Mouse (Mus musculus) forebrain, embryonic 11.5 days (tissue): ENCODE results near the gene 2010300C02Rik. TPM values are rescaled to one million over a fixed set of nuclear protein-coding genes. Genes with fewer than 3 reads are reported as not detected.

ENCODE experiments used
- ATAC-seq: fragments of 200-750 bp; cut with Nextera tagmentation; replicated peaks from 2 replicates; pipeline ENCODE4 v1.8.0; 2017; ENCODE audit warnings: moderate TSS enrichment; ENCODE audit not compliant: low FRiP score
- DNase-seq: peaks from one replicate; pipeline ENCODE4 v3.0.0-alpha.2; 2017; ENCODE audit warnings: low spot score
- H3K27ac ChIP-seq: fragments of 300-500 bp; sonication (generic); 2 replicates; pipeline ENCODE4 v1.5.1; 2014; ENCODE audit warnings: low read depth, low read length
- H3K27me3 ChIP-seq: fragments of 300-500 bp; sonication (generic); 2 replicates; pipeline ENCODE4 v1.6.1; 2014; ENCODE audit warnings: mild to moderate bottlenecking, low read length, mixed read lengths; ENCODE audit not compliant: control insufficient read depth, insufficient read depth
- H3K36me3 ChIP-seq: fragments of 300-500 bp; sonication (generic); 2 replicates; pipeline ENCODE4 v1.6.1; 2014; ENCODE audit warnings: mild to moderate bottlenecking, low read length, moderate library complexity, mixed read lengths; ENCODE audit not compliant: control insufficient read depth, insufficient read depth
- H3K4me1 ChIP-seq: fragments of 300-500 bp; sonication (generic); replicated peaks from 2 replicates; pipeline ENCODE4 v1.6.1; 2014; ENCODE audit warnings: low read length, mixed read lengths; ENCODE audit not compliant: control insufficient read depth, insufficient read depth
- H3K4me2 ChIP-seq: fragments of 300-500 bp; sonication (generic); 2 replicates; pipeline ENCODE4 v1.6.1; 2014; ENCODE audit warnings: low read depth, mild to moderate bottlenecking, low read length, moderate library complexity, mixed read lengths; ENCODE audit not compliant: severe bottlenecking
- H3K4me3 ChIP-seq: fragments of 300-500 bp; sonication (generic); 2 replicates; pipeline ENCODE4 v1.5.1; 2014; ENCODE audit warnings: low read depth, low read length
- H3K9ac ChIP-seq: fragments of 300-500 bp; sonication (generic); 2 replicates; pipeline ENCODE4 v1.6.1; 2014; ENCODE audit warnings: low read length
- H3K9me3 ChIP-seq: fragments of 300-500 bp; sonication (generic); 2 replicates; pipeline ENCODE4 v1.6.1; 2016; ENCODE audit warnings: low read length, mixed read lengths; ENCODE audit not compliant: control insufficient read depth
- WGBS: fragments of 180-500 bp; shearing (Covaris S2); extraction: QIAGEN DNeasy Blood & Tissue Kit; methylation state at CpG from one replicate; pipeline ENCODE4 v1.1.7; 2014; 5-methylcytosine and 5-hydroxymethylcytosine counted together
- polyA plus RNA-seq: library from polyadenylated mRNA; unstranded; fragments of >200 nt; fragmentation: Nextera tagmentation; extraction: Ambion mirVana; gene quantifications from 2 replicates; pipeline ENCODE4 v1.2.1, GENCODE M21; 2014

The 2010300C02Rik gene
- polyA plus RNA-seq, 1 experiment from 2014 or later: 0.86 TPM

DNA sequence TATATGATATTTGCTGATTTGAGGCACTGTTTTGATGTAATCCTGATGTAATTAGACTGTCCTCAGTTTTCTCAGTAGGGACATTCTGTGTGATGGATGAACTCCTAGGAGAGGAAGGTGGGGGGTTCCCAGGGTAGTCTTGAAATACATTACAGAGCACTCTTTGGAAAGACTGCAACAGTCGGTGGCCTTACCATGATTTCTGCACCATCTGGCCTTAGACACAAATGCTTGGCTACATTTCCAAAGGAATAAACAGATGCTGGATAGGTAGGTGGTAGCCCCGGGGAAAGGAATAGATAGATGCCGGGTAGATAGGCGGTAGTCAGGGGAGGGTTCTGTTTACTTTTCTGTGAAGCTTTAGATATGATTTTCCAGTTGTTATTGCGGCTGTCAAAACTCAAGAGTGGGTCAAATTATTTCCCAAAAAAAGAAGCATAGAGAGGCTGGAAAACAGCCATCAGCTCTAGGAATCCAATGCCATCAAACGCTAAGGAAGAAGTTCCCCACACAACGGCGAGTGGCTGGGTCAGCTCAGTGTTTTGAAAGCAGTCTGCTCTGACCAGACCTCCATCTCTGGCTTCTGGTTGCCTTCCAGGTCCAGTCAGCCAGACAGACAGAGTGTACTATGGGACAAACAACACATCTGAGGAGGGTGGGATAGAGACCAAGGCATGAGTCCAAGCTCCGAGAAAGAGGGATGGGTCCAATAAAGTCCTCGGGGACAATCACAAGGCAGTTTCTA lies 147.2 kb downstream of the 2010300C02Rik start:
- DNase-seq (no peak), ATAC-seq (no peak)
- Histone ChIP-seq H3K4me3 (no peak overlapping the region), H3K27ac (no peak overlapping the region), H3K9ac (no peak overlapping the region), H3K27me3 (no peaks in the 10 kb centered on the region), H3K9me3 (no peaks in the 10 kb centered on the region), H3K36me3 (no peaks in the 10 kb centered on the region), H3K4me1 (no peaks in the 10 kb centered on the region), H3K4me2 (no peak overlapping the region)
- WGBS: 90% methylated on average over 10 of the region's 10 CpGs

DNA sequence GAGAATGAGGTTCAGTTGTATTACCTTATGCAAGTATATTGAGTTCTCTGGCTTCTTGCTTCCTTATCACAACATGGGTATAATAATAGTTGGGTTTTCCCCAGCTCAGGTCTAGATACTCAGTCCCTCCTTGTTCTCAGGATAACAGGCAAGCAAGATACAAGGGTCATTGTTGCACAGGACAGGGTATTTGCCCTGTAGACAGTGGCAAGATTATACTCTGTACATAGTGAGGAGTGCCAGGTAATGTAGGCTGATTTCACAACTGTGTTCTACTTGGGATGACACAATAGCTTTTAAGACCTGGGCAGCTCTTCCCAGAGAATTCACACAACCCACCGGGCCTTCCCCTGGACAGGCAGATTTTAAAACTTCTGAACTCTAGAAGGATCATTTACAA lies 151.5 kb downstream of the 2010300C02Rik start:
- WGBS: 90% methylated on average over 1 of the region's 1 CpGs
- ATAC-seq: no peak

DNA sequence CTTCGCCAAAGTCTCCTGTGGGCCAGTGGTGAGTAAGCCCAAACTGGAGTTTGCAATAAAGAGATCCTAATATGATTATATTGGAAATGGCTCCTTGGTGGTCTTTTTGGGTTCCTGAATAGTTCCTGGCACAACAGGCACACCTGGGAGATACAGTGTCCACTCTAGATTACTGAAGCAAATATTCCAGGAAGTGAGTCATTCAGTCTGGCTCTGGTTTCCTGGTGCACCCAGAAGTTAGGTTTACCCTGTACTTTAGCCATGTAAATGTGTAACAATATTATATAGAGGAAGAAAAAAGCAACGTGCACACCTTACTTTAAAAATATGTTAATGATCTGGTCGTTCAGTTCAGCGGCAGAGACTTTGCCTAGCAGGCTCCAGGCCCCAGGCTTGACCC lies 153.1 kb downstream of the 2010300C02Rik start:
- Histone ChIP-seq H3K9ac (no peak overlapping the region), H3K4me1 (no peaks in the 10 kb centered on the region), H3K4me2 (no peak overlapping the region), H3K36me3 (no peaks in the 10 kb centered on the region), H3K27ac (no peak overlapping the region), H3K27me3 (no peaks in the 10 kb centered on the region), H3K9me3 (no peaks in the 10 kb centered on the region), H3K4me3 (no peak overlapping the region)
- ATAC-seq (no peak), DNase-seq (no peak)
- 82% methylated on average over 4 of the region's 4 CpGs for WGBS

More for the DNA sequence above, 151.5 kb downstream of the 2010300C02Rik start:
- no peak overlapping the region for H3K27ac ChIP-seq
- H3K9me3 ChIP-seq: no peaks in the 10 kb centered on the region
- no peak overlapping the region for H3K4me2 ChIP-seq
- H3K4me3 ChIP-seq: no peak overlapping the region
- no peak for DNase-seq
- no peaks in the 10 kb centered on the region for H3K36me3 ChIP-seq
- no peaks in the 10 kb centered on the region for H3K27me3 ChIP-seq
- no peaks in the 10 kb centered on the region for H3K4me1 ChIP-seq
- no peak overlapping the region for H3K9ac ChIP-seq

DNA sequence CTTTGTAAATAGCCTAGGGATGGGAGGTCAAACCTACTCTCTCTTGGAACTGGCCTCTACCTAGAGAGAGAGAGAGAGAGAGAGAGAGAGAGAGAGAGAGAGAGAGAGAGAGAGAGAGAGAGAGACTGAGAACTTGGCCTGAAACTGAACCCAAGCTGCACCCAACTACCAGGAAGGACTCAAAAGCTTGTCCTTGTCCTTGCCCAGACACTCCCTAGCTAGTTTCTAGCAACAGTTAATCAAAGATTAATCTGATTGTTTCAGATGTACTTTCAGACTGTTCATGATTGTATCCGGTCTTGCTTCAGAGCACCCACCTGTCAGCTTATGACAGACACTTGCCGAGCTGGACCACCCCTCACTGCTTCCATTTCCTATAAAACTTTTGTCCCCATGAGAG lies 153.5 kb downstream of the 2010300C02Rik start:
- no peaks in the 10 kb centered on the region for H3K9me3 ChIP-seq
- H3K9ac ChIP-seq: no peak overlapping the region
- H3K27me3 ChIP-seq: no peaks in the 10 kb centered on the region
- H3K27ac ChIP-seq: no peak overlapping the region
- WGBS: 82% methylated on average over 2 of the region's 2 CpGs
- no peak for ATAC-seq
- DNase-seq: no peak
- H3K4me3 ChIP-seq: no peak overlapping the region
- H3K4me1 ChIP-seq: no peaks in the 10 kb centered on the region
- H3K4me2 ChIP-seq: no peak overlapping the region
- H3K36me3 ChIP-seq: no peaks in the 10 kb centered on the region

DNA sequence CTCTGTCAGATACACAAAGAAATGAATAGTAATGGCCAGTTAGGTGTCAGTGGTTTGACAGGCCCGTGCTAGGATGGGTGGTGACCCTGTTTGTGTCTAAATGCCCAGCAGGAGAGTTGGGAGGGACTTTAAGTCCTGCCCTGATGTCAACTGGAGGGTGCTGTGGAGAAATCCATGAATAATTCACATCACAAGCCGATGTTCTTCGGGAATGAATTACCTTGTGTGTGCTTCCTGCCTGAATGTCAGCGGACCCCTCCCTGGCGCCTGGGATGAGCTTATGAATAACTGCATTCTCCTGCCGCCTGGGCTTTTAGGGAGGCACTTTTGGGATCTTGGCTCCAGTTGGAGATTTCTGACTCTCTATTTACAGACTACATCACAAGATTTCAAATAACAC lies 154.5 kb downstream of the 2010300C02Rik start:
- H3K9me3 ChIP-seq: no peaks in the 10 kb centered on the region
- no peaks in the 10 kb centered on the region for H3K36me3 ChIP-seq
- DNase-seq: no peak
- no peak overlapping the region for H3K27ac ChIP-seq
- WGBS: 58% methylated on average over 6 of the region's 6 CpGs
- no peak overlapping the region for H3K9ac ChIP-seq
- no peak overlapping the region for H3K4me3 ChIP-seq
- H3K4me2 ChIP-seq: no peak overlapping the region
- no peaks in the 10 kb centered on the region for H3K4me1 ChIP-seq
- ATAC-seq: no peak
- no peaks in the 10 kb centered on the region for H3K27me3 ChIP-seq

DNA sequence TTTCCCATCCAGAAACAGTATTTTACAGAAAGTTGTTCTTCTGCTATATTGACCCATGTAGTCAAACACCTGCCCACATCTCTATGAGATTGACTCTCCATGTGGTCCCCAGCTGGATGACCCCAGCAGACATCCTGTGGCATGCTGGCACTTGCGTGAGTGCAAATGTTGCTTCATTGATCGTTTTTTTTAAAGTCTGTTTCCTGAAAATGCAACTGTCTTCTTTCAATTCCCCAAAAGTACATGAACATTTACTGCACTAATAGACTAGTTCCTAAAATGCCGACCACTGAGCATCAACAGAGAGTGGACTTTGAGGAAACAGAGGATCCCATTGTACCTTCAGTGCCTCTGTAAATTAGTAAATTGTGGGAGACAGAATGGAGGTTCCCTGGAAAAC lies 157.9 kb downstream of the 2010300C02Rik start:
- ATAC-seq (no peak), DNase-seq (no peak)
- WGBS: 88% methylated on average over 3 of the region's 3 CpGs
- Histone ChIP-seq H3K36me3 (no peaks in the 10 kb centered on the region), H3K9ac (no peak overlapping the region), H3K27ac (no peak overlapping the region), H3K4me2 (no peak overlapping the region), H3K4me3 (no peak overlapping the region), H3K9me3 (no peaks in the 10 kb centered on the region), H3K4me1 (no peaks in the 10 kb centered on the region), H3K27me3 (no peaks in the 10 kb centered on the region)

Other genes starting within 250 kb of the 2010300C02Rik start
- gene Mgat4a, start 179.1 kb downstream of the 2010300C02Rik start, polyA plus RNA-seq: 3.2 and 4.0 TPM in 2 replicates
- gene Tsga10, start 146.3 kb upstream of the 2010300C02Rik start, polyA plus RNA-seq: 14.0 and 14.2 TPM in 2 replicates
- 8.6 and 9.1 TPM in 2 replicates for gene Lipt1, start 151.7 kb upstream of the 2010300C02Rik start, polyA plus RNA-seq
- gene Mitd1, start 170.3 kb upstream of the 2010300C02Rik start, polyA plus RNA-seq: 24.7 and 28.7 TPM in 2 replicates
- 210 and 234 TPM in 2 replicates for gene Mrpl30, start 170.4 kb upstream of the 2010300C02Rik start, polyA plus RNA-seq
- not detected in 2 replicates for gene Lyg2, start 196.4 kb upstream of the 2010300C02Rik start, polyA plus RNA-seq
- gene Lyg1, start 237.7 kb upstream of the 2010300C02Rik start, polyA plus RNA-seq: not detected in 2 replicates